Mouse (Mus musculus) heart, postnatal 0 days (tissue): ENCODE data around the gene Cela2a. TPM values are rescaled to one million over a fixed set of nuclear protein-coding genes. Genes with fewer than 3 reads are reported as not detected.

Source experiments
- ATAC-seq: fragments of 200-750 bp; cut with Nextera tagmentation; 2 replicates; pipeline ENCODE4 v1.8.0; 2017; ENCODE audit warnings: low read depth, moderate number of reproducible peaks, moderate library complexity; ENCODE audit not compliant: insufficient read depth
- DNase-seq: peaks from one replicate; pipeline ENCODE4 v3.0.0-alpha.2; 2016; ENCODE audit warnings: low spot score
- H3K27ac ChIP-seq: fragments of 300-500 bp; sonication (generic); 2 replicates; pipeline ENCODE4 v1.5.1; 2014; ENCODE audit warnings: low read depth, mild to moderate bottlenecking
- H3K27me3 ChIP-seq: fragments of 300-500 bp; sonication (generic); 2 replicates; pipeline ENCODE4 v1.6.1; 2014; ENCODE audit warnings: low read length, mixed read lengths; ENCODE audit not compliant: control insufficient read depth, insufficient read depth
- H3K36me3 ChIP-seq: fragments of 300-500 bp; sonication (generic); replicated peaks from 2 replicates; pipeline ENCODE4 v1.6.1; 2014; ENCODE audit warnings: low read length, mixed read lengths; ENCODE audit not compliant: control insufficient read depth, insufficient read depth
- H3K4me1 ChIP-seq: fragments of 300-500 bp; sonication (generic); 2 replicates; pipeline ENCODE4 v1.6.1; 2014; ENCODE audit warnings: antibody characterized with exemption; ENCODE audit not compliant: control insufficient read depth, insufficient read depth
- H3K4me2 ChIP-seq: fragments of 300-500 bp; sonication (generic); 2 replicates; pipeline ENCODE4 v1.6.1; 2014; ENCODE audit warnings: low read depth, mild to moderate bottlenecking, low read length, moderate library complexity
- H3K4me3 ChIP-seq: fragments of 300-500 bp; sonication (generic); 2 replicates; pipeline ENCODE4 v1.5.1; 2014; ENCODE audit warnings: low read depth, low read length
- H3K9ac ChIP-seq: fragments of 300-500 bp; sonication (generic); replicated peaks from 2 replicates; pipeline ENCODE4 v1.6.1; 2014; ENCODE audit warnings: low read depth, low read length, mixed read lengths
- H3K9me3 ChIP-seq: fragments of 300-500 bp; sonication (generic); replicated peaks from 2 replicates; pipeline ENCODE4 v1.6.1; 2016; ENCODE audit warnings: low read length; ENCODE audit not compliant: control insufficient read depth
- CTCF ChIP-seq: IDR thresholded peaks from 2 replicates; pipeline ENCODE4 v1.5.1; 2016; ENCODE audit warnings: antibody characterized with exemption, control low read depth, low read depth
- EP300 ChIP-seq: IDR thresholded peaks from 2 replicates; pipeline ENCODE4 v1.6.1; 2016; ENCODE audit warnings: antibody characterized with exemption, low read depth
- WGBS: fragments of 180-500 bp; shearing (Covaris S2); extraction: QIAGEN DNeasy Blood & Tissue Kit; methylation state at CpG from one replicate; pipeline ENCODE4 v1.1.7; 2014; 5-methylcytosine and 5-hydroxymethylcytosine counted together
- polyA plus RNA-seq: library from polyadenylated mRNA; unstranded; fragments of >200 nt; fragmentation: Nextera tagmentation; extraction: Ambion mirVana; gene quantifications from 2 replicates; pipeline ENCODE4 v1.2.1, GENCODE M21; 2015
- total RNA-seq: library from RNA; depleted of rRNA; stranded (reverse); fragments of >200 nt; gene quantifications from 2 replicates; pipeline ENCODE4 v1.2.3, GENCODE M21; 2014; ENCODE audit warnings: low replicate concordance

The Cela2a gene
- total and polyA plus RNA-seq, 2 experiments from 2014 or later, result 0.20 TPM; not detected in 1

GRCm38 (mm10) chr4:141858501-141858900 is 32.5 kb upstream of the Cela2a start:
- Histone ChIP-seq H3K27ac (no peak overlapping the region), H3K9me3 (no peaks in the 10 kb centered on the region), H3K4me2 (no peak overlapping the region), H3K4me1 (peaks cover 5% of the 10 kb centered on the region; the same call in 1 of the 2 replicates), H3K4me3 (no peak overlapping the region), H3K9ac (no peak overlapping the region), H3K27me3 (no peaks in the 10 kb centered on the region), H3K36me3 (peaks cover 26% of the 10 kb centered on the region)
- no peak for TF ChIP-seq EP300
- no peak for TF ChIP-seq CTCF
- ATAC-seq (no peak), DNase-seq (no peak)
- 89% methylated on average over 20 of the region's 20 CpGs for WGBS

GRCm38 (mm10) chr4:141857422-141857930 is 31.5 kb upstream of the Cela2a start:
- no peak overlapping the region for H3K9ac ChIP-seq
- H3K4me1 ChIP-seq, result no peaks in the 10 kb centered on the region
- peak; percentile 72 for DNase-seq
- H3K9me3 ChIP-seq, result no peaks in the 10 kb centered on the region
- H3K4me3 ChIP-seq, result no peak overlapping the region
- peak overlapping the region; percentile 27; the same call in 1 of the 2 replicates for H3K27ac ChIP-seq
- TF ChIP-seq CTCF (peak; percentile 97), EP300 (no peak)
- peaks cover 26% of the 10 kb centered on the region for H3K36me3 ChIP-seq
- H3K4me2 ChIP-seq, result no peak overlapping the region
- peak; percentile 73 for ATAC-seq
- H3K27me3 ChIP-seq, result no peaks in the 10 kb centered on the region
- WGBS, result 16% methylated on average over 10 of the region's 10 CpGs

GRCm38 (mm10) chr4:141853437-141853836 is 27.5 kb upstream of the Cela2a start:
- ATAC-seq (no peak), DNase-seq (no peak)
- Histone ChIP-seq H3K27me3 (no peaks in the 10 kb centered on the region), H3K4me1 (no peaks in the 10 kb centered on the region), H3K4me3 (no peak overlapping the region), H3K27ac (no peak overlapping the region), H3K9ac (no peak overlapping the region), H3K4me2 (no peak overlapping the region), H3K9me3 (no peaks in the 10 kb centered on the region), H3K36me3 (0 out of 2 replicates have a peak, but pooled peaks cover under 1% of the 10 kb centered on the region)
- WGBS, result 64% methylated on average over 9 of the region's 9 CpGs
- TF ChIP-seq CTCF (peak; percentile 84), EP300 (no peak)

GRCm38 (mm10) chr4:141845999-141846398 is 20.0 kb upstream of the Cela2a start, which contains the start of gene Ctrc:
Ctrc (minus strand) TSS chr4:141846359.
- Histone ChIP-seq H3K4me3 (no peak within 1 kb of the TSS), H3K36me3 (no peaks in the 10 kb centered on the region), H3K27ac (no peak within 1 kb of the TSS), H3K9me3 (no peaks in the 10 kb centered on the region), H3K9ac (no peak within 1 kb of the TSS), H3K27me3 (no peaks in the 10 kb centered on the region), H3K4me2 (no peak within 1 kb of the TSS), H3K4me1 (no peaks in the 10 kb centered on the region)
- ATAC-seq (no peak), DNase-seq (no peak)
- 76% methylated on average over 6 of the region's 6 CpGs for WGBS
- no peak for TF ChIP-seq CTCF
- no peak for TF ChIP-seq EP300

GRCm38 (mm10) chr4:141834536-141835095 is 8.7 kb upstream of the Cela2a start:
- no peak for DNase-seq
- WGBS, result 53% methylated on average over 5 of the region's 5 CpGs
- Histone ChIP-seq H3K36me3 (no peaks in the 10 kb centered on the region), H3K4me2 (no peak overlapping the region), H3K4me3 (no peak overlapping the region), H3K9ac (no peak overlapping the region), H3K9me3 (no peaks in the 10 kb centered on the region), H3K27ac (no peak overlapping the region), H3K27me3 (no peaks in the 10 kb centered on the region), H3K4me1 (no peaks in the 10 kb centered on the region)
- ATAC-seq, result no peak
- TF ChIP-seq EP300, result no peak

- H3K4me2 ChIP-seq, result no peak overlapping the region
- no peaks in the 10 kb centered on the region for H3K4me1 ChIP-seq
- 40% methylated on average over 1 of the region's 1 CpGs for WGBS
- H3K9ac ChIP-seq, result no peak overlapping the region
- H3K9me3 ChIP-seq, result no peaks in the 10 kb centered on the region
- H3K27ac ChIP-seq, result no peak overlapping the region
- no peaks in the 10 kb centered on the region for H3K36me3 ChIP-seq
- H3K4me3 ChIP-seq, result no peak overlapping the region
- H3K27me3 ChIP-seq, result no peaks in the 10 kb centered on the region
- ATAC-seq (no peak), DNase-seq (no peak)
- TF ChIP-seq EP300, result no peak
- TF ChIP-seq CTCF, result no peak
Measured at GRCm38 (mm10) chr4:141833911-141834310, 8.0 kb upstream of the Cela2a start.
